Mouse (Mus musculus): ENCODE results near the gene Nfkb1. TPM values are rescaled to one million over a fixed set of nuclear protein-coding genes. Genes with fewer than 3 reads are reported as not detected.

Gene Nfkb1
- polyA plus RNA-seq (2014; fragmentation: Illumina TruSeq; extraction: RNeasy Lipid Tissue Mini Kit (QIAGEN cat#74804); ENCODE audit: low read depth, low replicate concordance): 26.6 TPM

GRCm38 (mm10) chr3:135691191-135692131, at the start of gene Nfkb1:
TSS of gene Nfkb1 (minus strand) at chr3:135691547.

Other genes starting within 250 kb of the Nfkb1 start
- gene Manba, start 205.9 kb downstream of the Nfkb1 start, polyA plus RNA-seq (2014; fragmentation: Illumina TruSeq; extraction: RNeasy Lipid Tissue Mini Kit (QIAGEN cat#74804); ENCODE audit: low read depth, low replicate concordance): 18.5 TPM
- 43.4 TPM for gene Slc39a8, start 133.7 kb upstream of the Nfkb1 start, polyA plus RNA-seq (2014; fragmentation: Illumina TruSeq; extraction: RNeasy Lipid Tissue Mini Kit (QIAGEN cat#74804); ENCODE audit: low read depth, low replicate concordance)

All from sigmoid colon, adult 10 weeks (tissue).